Comparison of ENCODE assay signal across 10 mouse cellular contexts in the genomic region with DNA sequence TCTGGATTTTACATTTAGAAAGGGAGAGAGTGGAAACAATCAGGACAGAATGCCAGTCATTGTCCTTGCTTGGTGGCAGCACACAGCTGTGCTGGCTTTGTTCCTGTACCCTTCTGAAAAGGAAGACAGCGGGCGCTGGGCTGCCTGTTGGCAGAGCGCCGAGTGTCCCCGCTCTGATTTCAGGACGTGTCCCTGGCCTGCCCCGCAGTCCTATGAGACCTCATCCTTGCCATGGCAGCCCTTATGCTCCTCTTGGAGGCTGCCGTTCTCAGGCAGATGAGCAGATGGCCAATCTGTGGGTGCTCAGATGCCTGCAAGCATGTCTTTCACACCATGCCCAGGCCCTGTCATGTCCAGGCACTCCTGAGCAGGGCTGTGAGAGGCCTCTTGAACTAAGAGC. TPM values are rescaled to one million over a fixed set of nuclear protein-coding genes. Genes with fewer than 3 reads are reported as not detected.
DNase-seq lines count a peak whose midpoint lies in the region; ATAC-seq lines count a peak whose summit lies in the region.
"Had no signal": no experiment of that assay in that cellular context is flagged by ENCODE, and none has a peak within 500 bp of the region (broad histone marks: within the 10 kb centered on the region; RNA-seq: fewer than 3 reads in every experiment).

No protein-coding gene starts in this region.

- no peak for DNase-seq in frontal cortex, postnatal 10 days (ENCODE audit: low spot score in 2 of 2)
- peak; percentile 26 to 28 for DNase-seq in adrenal gland, postnatal 36 days
- peak; percentile 27 to 44 for DNase-seq in layer of hippocampus, postnatal 10 days (ENCODE audit: low spot score in 2 of 2)
- DNase-seq in adipocyte (ENCODE audit: low spot score) = no peak
- DNase-seq in thymus, postnatal 25 days = no peak
- DNase-seq: liver, embryonic 13.5 days had no signal

- H3K27me3 ChIP-seq in forebrain, embryonic 12.5 days = no peaks in the 10 kb centered on the region
- no peaks in the 10 kb centered on the region for H3K27me3 ChIP-seq in intestine, embryonic 15.5 days (replicated peaks)
- H3K27me3 ChIP-seq: kidney, embryonic 15.5 days; liver, embryonic 13.5 days had no signal

- H3K36me3 ChIP-seq in forebrain, embryonic 12.5 days (replicated peaks) = no peaks in the 10 kb centered on the region
- no peaks in the 10 kb centered on the region for H3K36me3 ChIP-seq in intestine, embryonic 15.5 days
- H3K36me3 ChIP-seq: kidney, embryonic 15.5 days; liver, embryonic 13.5 days had no signal

- no peak overlapping the region for H3K4me2 ChIP-seq in forebrain, embryonic 12.5 days
- no peak overlapping the region for H3K4me2 ChIP-seq in intestine, embryonic 15.5 days (replicated peaks)
- H3K4me2 ChIP-seq: kidney, embryonic 15.5 days; liver, embryonic 13.5 days had no signal

- H3K9ac ChIP-seq in forebrain, embryonic 12.5 days = no peak overlapping the region
- H3K9ac ChIP-seq in intestine, embryonic 15.5 days = no peak overlapping the region
- H3K9ac ChIP-seq: kidney, embryonic 15.5 days; liver, embryonic 13.5 days had no signal

- 80% methylated on average over 8 of the region's 8 CpGs for WGBS in forebrain, embryonic 12.5 days
- WGBS in intestine, embryonic 15.5 days = 77% methylated on average over 8 of the region's 8 CpGs

- ATAC-seq in frontal cortex, adult (ENCODE audit: low TSS enrichment) = peak; percentile 52
- ATAC-seq in forebrain, embryonic 12.5 days (ENCODE audit: low FRiP score) = peak; percentile 63
- no peak for ATAC-seq in intestine, embryonic 15.5 days

- no peaks in the 10 kb centered on the region for H3K9me3 ChIP-seq in forebrain, embryonic 12.5 days
- H3K9me3 ChIP-seq in intestine, embryonic 15.5 days = no peaks in the 10 kb centered on the region
- H3K9me3 ChIP-seq: kidney, embryonic 15.5 days; liver, embryonic 13.5 days had no signal

- peak overlapping the region; percentile 54; the same call in 1 of the 2 replicates for H3K27ac ChIP-seq in forebrain, embryonic 12.5 days
- H3K27ac ChIP-seq in intestine, embryonic 15.5 days = no peak overlapping the region
- H3K27ac ChIP-seq: kidney, embryonic 15.5 days; liver, embryonic 13.5 days had no signal

- H3K4me3 ChIP-seq in forebrain, embryonic 12.5 days (replicated peaks) = no peak overlapping the region
- no peak overlapping the region for H3K4me3 ChIP-seq in intestine, embryonic 15.5 days (replicated peaks)
- H3K4me3 ChIP-seq: kidney, embryonic 15.5 days; liver, embryonic 13.5 days had no signal

- peaks cover 16% of the 10 kb centered on the region; the same call in 1 of the 2 replicates for H3K4me1 ChIP-seq in forebrain, embryonic 12.5 days
- no peaks in the 10 kb centered on the region for H3K4me1 ChIP-seq in intestine, embryonic 15.5 days (replicated peaks)
- H3K4me1 ChIP-seq: liver, embryonic 13.5 days had no signal

RNA-seq across cellular contexts. Expression of gene Begain, which starts 17.7 kb away (rescaled TPM):
- total RNA-seq in adrenal gland, postnatal 36 days (2021) = 1 to 10 TPM; 2.9 to 4.0 TPM
- polyA plus RNA-seq in forebrain, embryonic 12.5 days (2016; fragmentation: Nextera tagmentation; extraction: Ambion mirVana) = 10.9 and 11.1 TPM in 2 replicates
- 100 to 1,000 TPM; 164 to 176 TPM for total RNA-seq in layer of hippocampus, postnatal 10 days (2021)
- 5.8 and 5.9 TPM in 2 replicates for polyA plus RNA-seq in intestine, embryonic 15.5 days (2015; fragmentation: Nextera tagmentation; extraction: Ambion mirVana)

Comparison
In these comparisons a context has a peak if more than half of its experiments do, and no peak if none do; other contexts are left out.
1. DNase-seq: peak in adrenal gland, postnatal 36 days (2 of 2) and layer of hippocampus, postnatal 10 days (2 of 2); none in frontal cortex, postnatal 10 days (0 of 2), adipocyte (single experiment) and thymus, postnatal 25 days (single experiment).
2. RNA of gene Begain, which starts 17.7 kb away (total RNA-seq): 164 to 176 TPM in layer of hippocampus, postnatal 10 days; 2.9 to 4.0 TPM in adrenal gland, postnatal 36 days; every median in the first group is over 10 times any median in the second.